Mouse (Mus musculus) heart, embryonic 12.5 days (tissue): ENCODE measurements around the gene Zfp568. TPM values are rescaled to one million over a fixed set of nuclear protein-coding genes. Genes with fewer than 3 reads are reported as not detected.

Experiments used
- ATAC-seq: fragments of 200-750 bp; cut with Nextera tagmentation; 2 replicates; pipeline ENCODE4 v1.8.0; 2017; ENCODE audit warnings: moderate TSS enrichment, moderate library complexity; ENCODE audit not compliant: insufficient number of reproducible peaks, low FRiP score
- H3K27ac ChIP-seq: fragments of 300-500 bp; sonication (generic); 2 replicates; pipeline ENCODE4 v1.5.1; 2016; ENCODE audit warnings: mild to moderate bottlenecking, moderate library complexity; ENCODE audit not compliant: poor library complexity, severe bottlenecking
- H3K27me3 ChIP-seq: fragments of 300-500 bp; sonication (generic); replicated peaks from 2 replicates; pipeline ENCODE4 v1.6.1; 2016; ENCODE audit warnings: mild to moderate bottlenecking, moderate library complexity
- H3K36me3 ChIP-seq: fragments of 300-500 bp; sonication (generic); 2 replicates; pipeline ENCODE4 v1.6.1; 2016; ENCODE audit warnings: mild to moderate bottlenecking, moderate library complexity
- H3K4me1 ChIP-seq: fragments of 300-500 bp; sonication (generic); replicated peaks from 2 replicates; pipeline ENCODE4 v1.6.1; 2016; ENCODE audit warnings: mild to moderate bottlenecking
- H3K4me2 ChIP-seq: fragments of 300-500 bp; sonication (generic); 2 replicates; pipeline ENCODE4 v1.6.1; 2016; ENCODE audit warnings: mild to moderate bottlenecking, moderate library complexity
- H3K4me3 ChIP-seq: fragments of 300-500 bp; sonication (generic); 2 replicates; pipeline ENCODE4 v1.5.1; 2016; ENCODE audit warnings: mild to moderate bottlenecking
- H3K9ac ChIP-seq: fragments of 300-500 bp; sonication (generic); 2 replicates; pipeline ENCODE4 v1.6.1; 2016; ENCODE audit warnings: mild to moderate bottlenecking, moderate library complexity
- H3K9me3 ChIP-seq: fragments of 300-500 bp; sonication (generic); replicated peaks from 2 replicates; pipeline ENCODE4 v1.6.1; 2016; ENCODE audit warnings: mild to moderate bottlenecking, moderate library complexity
- WGBS: fragments of 180-500 bp; shearing (Covaris S2); methylation state at CpG from one replicate; pipeline ENCODE4 v1.1.7; 2016; 5-methylcytosine and 5-hydroxymethylcytosine counted together
- polyA plus RNA-seq: library from polyadenylated mRNA; unstranded; fragments of >200 nt; fragmentation: Nextera tagmentation; extraction: Ambion mirVana; gene quantifications from 2 replicates; pipeline ENCODE4 v1.2.1, GENCODE M21; 2016

Zfp568 gene
- polyA plus RNA-seq, 1 experiment from 2014 or later, result 36.7 TPM

DNA sequence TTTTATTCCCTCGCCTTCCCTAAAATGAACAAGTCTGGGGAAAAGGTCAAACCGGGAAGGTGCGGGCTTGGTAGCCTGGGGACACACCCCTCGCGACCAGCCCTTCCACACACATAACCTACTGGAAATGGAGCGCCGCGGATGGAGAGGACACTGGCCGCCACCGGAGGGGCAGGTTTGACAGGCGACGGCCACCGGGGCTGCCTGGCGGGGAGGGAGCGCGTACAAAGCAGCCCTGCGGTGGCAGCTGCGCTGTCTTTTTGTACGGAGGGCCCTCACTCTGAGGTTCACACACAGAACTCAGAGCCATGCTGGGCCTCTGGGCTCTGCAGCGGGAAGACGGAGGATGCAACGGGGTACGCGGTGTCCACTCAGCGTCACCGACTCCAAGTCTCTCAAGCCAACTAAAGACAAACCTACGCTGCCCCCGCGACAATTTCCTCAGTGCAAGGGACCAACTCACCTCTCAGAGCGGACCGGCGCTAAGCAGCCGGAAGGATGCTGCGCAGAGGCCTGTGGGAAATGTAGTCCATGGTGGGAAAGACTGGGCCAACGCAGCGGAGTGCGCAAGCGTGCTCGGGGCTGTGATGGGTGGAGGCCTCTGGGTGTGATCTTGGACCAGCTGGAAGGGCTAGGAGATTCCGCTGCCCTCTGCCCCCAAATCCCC lies 67.3 kb downstream of the Zfp568 start, which contains the start of gene Zfp14:
TSS of gene Zfp14 (minus strand) at position 499 of the 667 bp plus-strand sequence.
- Histone ChIP-seq H3K4me2 (peak within 1 kb of the TSS; percentile 95), H3K27ac (peak within 1 kb of the TSS; percentile 83), H3K9ac (peak within 1 kb of the TSS; percentile 84), H3K36me3 (peaks cover 12% of the 10 kb centered on the region), H3K27me3 (no peaks in the 10 kb centered on the region), H3K9me3 (no peaks in the 10 kb centered on the region), H3K4me1 (peaks cover 11% of the 10 kb centered on the region), H3K4me3 (peak within 1 kb of the TSS; percentile 79)
- under 1% methylated on average over 40 of the region's 40 CpGs for WGBS
- peak; percentile 97 for ATAC-seq

DNA sequence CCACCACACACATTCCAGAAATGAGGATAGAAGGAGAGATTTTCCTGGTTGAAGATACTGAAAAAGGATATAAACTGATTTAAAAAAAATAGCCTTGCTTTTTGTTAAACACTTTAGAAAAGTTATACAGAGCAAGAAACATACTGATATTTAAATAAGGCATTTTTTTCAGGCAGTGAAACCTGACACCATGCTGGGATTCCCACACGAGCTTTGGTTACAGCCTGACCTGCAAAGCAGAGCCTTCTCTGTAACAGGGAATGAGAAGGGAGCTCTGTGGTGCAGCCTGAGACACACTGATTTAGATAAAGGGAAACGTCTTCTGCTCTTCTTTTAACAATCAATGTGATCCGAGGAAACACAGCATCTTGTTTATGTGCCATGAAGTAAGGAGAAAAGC lies 69.8 kb downstream of the Zfp568 start:
- Histone ChIP-seq H3K36me3 (peaks cover 25% of the 10 kb centered on the region), H3K4me2 (no peak overlapping the region), H3K27ac (no peak overlapping the region), H3K9ac (no peak overlapping the region), H3K4me1 (peaks cover 8% of the 10 kb centered on the region), H3K9me3 (no peaks in the 10 kb centered on the region), H3K4me3 (no peak overlapping the region), H3K27me3 (no peaks in the 10 kb centered on the region)
- no peak for ATAC-seq
- 4% methylated on average over 3 of the region's 3 CpGs for WGBS

DNA sequence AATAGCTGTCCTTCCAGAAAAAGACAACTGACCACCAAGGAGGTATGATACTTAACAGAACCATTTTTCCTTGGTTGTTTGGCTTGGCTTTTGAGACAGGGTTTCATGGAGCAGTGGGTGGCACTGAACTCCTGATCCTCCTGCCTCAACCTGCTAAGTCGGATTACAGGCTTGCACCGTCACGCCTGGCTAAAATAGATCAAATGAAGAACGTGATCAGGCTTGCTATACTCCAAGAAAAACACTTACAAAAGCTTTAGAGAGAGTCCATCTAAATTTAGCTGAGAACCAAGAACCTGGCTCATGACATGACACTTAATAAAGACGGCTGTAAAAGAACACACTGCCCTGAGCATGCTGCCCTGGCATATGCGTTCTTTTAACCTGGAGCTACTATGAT lies 76.6 kb downstream of the Zfp568 start:
- Histone ChIP-seq H3K4me3 (no peak overlapping the region), H3K9me3 (no peaks in the 10 kb centered on the region), H3K27me3 (no peaks in the 10 kb centered on the region), H3K27ac (no peak overlapping the region), H3K9ac (no peak overlapping the region), H3K4me1 (no peaks in the 10 kb centered on the region), H3K4me2 (no peak overlapping the region), H3K36me3 (peaks cover 64% of the 10 kb centered on the region)
- 60% methylated on average over 6 of the region's 6 CpGs for WGBS
- ATAC-seq, result no peak

DNA sequence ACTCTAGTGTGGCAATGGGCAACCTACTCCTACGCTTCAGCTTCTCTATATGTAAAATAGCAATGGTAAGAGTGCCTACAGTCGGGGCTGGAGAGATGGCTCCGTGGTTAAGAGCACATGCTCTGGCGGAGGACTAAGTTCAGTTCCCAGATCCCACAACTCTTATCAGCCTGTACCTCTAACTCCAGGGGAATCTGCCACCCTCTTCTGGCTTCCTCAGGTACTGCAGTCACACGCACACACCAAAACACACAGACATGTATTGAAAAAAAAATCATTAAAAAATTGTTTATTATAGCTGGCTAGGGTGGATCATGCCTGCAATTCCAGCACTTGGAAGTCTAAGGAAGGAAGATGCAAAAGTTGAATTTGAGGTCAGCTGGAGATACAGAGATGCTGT lies 78.7 kb downstream of the Zfp568 start:
- peaks cover 56% of the 10 kb centered on the region for H3K36me3 ChIP-seq

DNA sequence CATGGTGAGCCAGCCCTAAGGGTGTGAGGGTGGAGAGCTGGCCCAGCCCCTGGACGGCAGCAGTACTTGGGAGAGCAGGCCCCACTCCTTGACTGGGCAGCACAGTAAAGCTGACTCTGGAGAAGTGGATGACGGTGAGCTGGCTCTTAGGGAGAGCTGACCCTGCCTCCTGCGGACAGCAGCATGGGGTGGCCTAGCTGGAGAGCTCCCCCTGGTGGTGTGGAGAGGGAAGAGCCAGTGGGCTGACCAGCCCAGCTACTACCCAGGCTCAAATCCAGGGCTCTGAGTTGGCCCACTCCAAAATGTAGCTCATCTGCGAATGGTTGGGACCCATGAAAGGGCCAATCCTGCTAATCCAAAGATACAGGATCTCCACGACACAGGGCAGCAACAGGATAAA lies 80.9 kb downstream of the Zfp568 start:
- no peak for ATAC-seq
- 82% methylated on average over 5 of the region's 5 CpGs for WGBS
- Histone ChIP-seq H3K9ac (no peak overlapping the region), H3K4me2 (no peak overlapping the region), H3K4me1 (no peaks in the 10 kb centered on the region), H3K36me3 (peaks cover 62% of the 10 kb centered on the region), H3K4me3 (no peak overlapping the region), H3K9me3 (no peaks in the 10 kb centered on the region), H3K27ac (no peak overlapping the region), H3K27me3 (no peaks in the 10 kb centered on the region)

More for the DNA sequence above, 78.7 kb downstream of the Zfp568 start:
- Histone ChIP-seq H3K9ac (no peak overlapping the region), H3K9me3 (no peaks in the 10 kb centered on the region), H3K4me1 (no peaks in the 10 kb centered on the region), H3K27me3 (no peaks in the 10 kb centered on the region), H3K27ac (no peak overlapping the region), H3K4me2 (no peak overlapping the region), H3K4me3 (no peak overlapping the region)
- WGBS, result 87% methylated on average over 5 of the region's 5 CpGs
- no peak for ATAC-seq

DNA sequence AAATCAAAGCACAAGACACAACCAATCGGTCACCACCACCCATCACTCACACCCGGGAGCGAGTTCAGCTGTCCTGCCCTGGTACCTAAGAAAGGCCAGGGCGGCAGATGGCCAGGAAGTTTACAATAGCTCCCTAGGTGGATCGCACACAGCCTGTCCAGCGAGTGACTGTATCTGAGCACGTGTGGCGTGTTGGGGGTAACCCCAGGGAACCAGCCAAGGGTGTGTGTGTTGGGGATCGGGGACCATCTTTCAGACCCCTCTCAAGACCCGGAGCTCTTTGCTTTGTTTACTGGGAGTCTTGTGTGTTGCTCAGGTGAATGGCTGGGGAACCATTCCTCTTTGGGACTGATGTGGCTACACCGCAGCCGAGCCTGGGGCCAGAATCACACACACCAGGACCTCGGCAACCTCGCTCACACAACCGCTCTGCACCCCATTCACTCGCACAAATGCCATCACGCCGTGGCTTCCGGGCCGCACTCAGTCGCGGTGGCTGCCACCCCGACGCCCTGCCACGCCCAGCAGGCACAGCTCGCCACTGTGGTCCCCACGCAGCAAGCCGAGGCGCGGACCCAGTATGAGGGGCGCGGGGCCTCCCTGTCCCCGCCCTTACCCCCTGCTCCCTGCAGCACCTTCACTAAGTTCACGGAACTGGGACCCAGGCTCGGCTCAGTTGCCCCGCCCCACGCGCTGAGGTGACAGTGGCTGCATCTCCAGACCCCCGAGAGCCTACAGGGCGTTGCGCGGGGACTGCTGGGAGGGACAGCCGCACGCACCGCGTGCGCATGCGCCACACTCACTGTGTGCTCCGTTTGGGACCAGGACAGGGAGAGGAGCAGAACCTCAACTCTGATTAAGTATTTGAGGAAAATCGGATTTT lies 88.6 kb downstream of the Zfp568 start, which contains the start of gene Zfp82:
TSS of gene Zfp82 (minus strand) at position 755 of the 883 bp plus-strand sequence.
- H3K4me3 ChIP-seq, result peak within 1 kb of the TSS; percentile 67
- H3K4me1 ChIP-seq, result no peaks in the 10 kb centered on the region
- no peaks in the 10 kb centered on the region for H3K9me3 ChIP-seq
- peak; percentile 94 for ATAC-seq
- peak within 1 kb of the TSS; percentile 15; the same call in 1 of the 2 replicates for H3K27ac ChIP-seq
- peak within 1 kb of the TSS; percentile 79 for H3K9ac ChIP-seq
- peak within 1 kb of the TSS; percentile 87 for H3K4me2 ChIP-seq
- under 1% methylated on average over 50 of the region's 50 CpGs for WGBS
- H3K27me3 ChIP-seq, result no peaks in the 10 kb centered on the region
- peaks cover 25% of the 10 kb centered on the region for H3K36me3 ChIP-seq

Other genes with a start within 250 kb of the Zfp568 start
- gene Zfp84, start 215.4 kb upstream of the Zfp568 start, polyA plus RNA-seq, result 10.5 and 10.6 TPM in 2 replicates
- 4.4 and 4.5 TPM in 2 replicates for gene Zfp30, start 200.0 kb upstream of the Zfp568 start, polyA plus RNA-seq
- gene Zfp790, start 167.8 kb upstream of the Zfp568 start, polyA plus RNA-seq, result 10.9 and 11.4 TPM in 2 replicates
- 2.7 and 3.0 TPM in 2 replicates for gene Zfp940, start 130.3 kb upstream of the Zfp568 start, polyA plus RNA-seq
- gene Zfp420, start 124.0 kb upstream of the Zfp568 start, polyA plus RNA-seq, result 4.4 and 4.6 TPM in 2 replicates
- gene Zfp27, start 77.4 kb upstream of the Zfp568 start, polyA plus RNA-seq, result 9.1 and 9.9 TPM in 2 replicates
- gene Zfp383, start 75.7 kb upstream of the Zfp568 start, polyA plus RNA-seq, result 3.3 and 3.8 TPM in 2 replicates
- 8.4 and 9.9 TPM in 2 replicates for gene Zfp74, start 29.9 kb upstream of the Zfp568 start, polyA plus RNA-seq
- gene Zfp14, start 67.4 kb downstream of the Zfp568 start, polyA plus RNA-seq, result 3.1 and 3.4 TPM in 2 replicates
- gene Zfp82, start 88.9 kb downstream of the Zfp568 start, polyA plus RNA-seq, result 2.5 and 2.9 TPM in 2 replicates
- 1.5 and 1.7 TPM in 2 replicates for gene Gm26920, start 106.5 kb downstream of the Zfp568 start, polyA plus RNA-seq
- gene Zfp566, start 106.6 kb downstream of the Zfp568 start, polyA plus RNA-seq, result 5.8 and 6.1 TPM in 2 replicates
- 90.8 and 93.5 TPM in 2 replicates for gene Zfp260, start 110.8 kb downstream of the Zfp568 start, polyA plus RNA-seq
- 11.6 TPM in 2 replicates for gene Zfp382, start 138.0 kb downstream of the Zfp568 start, polyA plus RNA-seq
- 10.5 TPM in 2 replicates for gene Zfp146, start 185.8 kb downstream of the Zfp568 start, polyA plus RNA-seq
- 300 and 306 TPM in 2 replicates for gene Cox7a1, start 200.2 kb downstream of the Zfp568 start, polyA plus RNA-seq
- 77.0 and 83.4 TPM in 2 replicates for gene Capns1, start 214.9 kb downstream of the Zfp568 start, polyA plus RNA-seq
- 101 and 105 TPM in 2 replicates for gene Polr2i, start 248.0 kb downstream of the Zfp568 start, polyA plus RNA-seq
- 155 and 162 TPM in 2 replicates for gene Tbcb, start 248.3 kb downstream of the Zfp568 start, polyA plus RNA-seq